Mouse (Mus musculus): ENCODE measurements around the gene Il23r.

Il23r gene

DNA sequence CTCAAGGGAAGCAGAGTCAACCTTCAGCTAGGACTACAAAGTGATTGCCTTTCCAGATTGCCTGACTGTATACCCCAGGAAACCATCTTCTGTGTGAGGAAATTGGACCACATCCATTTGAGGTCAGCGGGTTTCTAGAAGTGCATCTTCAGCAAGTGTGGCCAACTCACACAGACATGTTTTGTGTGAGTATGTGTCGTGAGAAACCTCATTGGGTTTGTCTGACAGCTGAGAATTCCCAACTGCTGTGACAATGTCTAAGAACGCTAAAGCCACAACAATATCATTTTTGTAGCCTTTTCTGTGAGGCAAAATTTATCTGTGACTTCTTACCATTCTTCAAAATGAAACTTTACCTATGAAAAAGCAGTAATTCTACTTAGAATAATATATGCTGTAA lies 59.8 kb downstream of the Il23r start:
- no peak for DNase-seq (ENCODE audit: low read depth, low spot score)

- DNase-seq (ENCODE audit: low read depth, low spot score) = no peak
These were observed 69.9 kb downstream of the Il23r start for GRCm38 (mm10) chr6:67421761-67422160.

- DNase-seq (ENCODE audit: low read depth, low spot score) = no peak
These were observed 75.1 kb downstream of the Il23r start for GRCm38 (mm10) chr6:67416557-67416956.

DNA sequence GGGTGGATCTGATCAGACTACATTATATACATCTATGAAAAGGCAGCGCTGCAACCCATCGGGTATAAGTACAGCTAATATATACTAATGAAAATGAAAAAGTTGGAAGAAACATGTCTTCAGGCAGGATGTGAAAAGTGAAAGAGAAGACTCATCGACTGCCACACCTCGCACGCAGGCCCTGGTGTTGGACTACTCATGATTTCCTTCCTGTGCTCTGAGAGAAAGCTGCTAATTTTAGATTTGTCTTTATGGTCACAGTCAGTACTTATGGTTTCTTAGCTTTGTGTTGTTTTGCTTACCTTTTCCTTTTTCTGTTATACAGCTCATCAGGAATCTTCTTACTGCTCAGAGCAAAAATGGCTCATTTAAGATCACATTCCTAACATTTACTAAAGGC lies 76.4 kb downstream of the Il23r start:
- DNase-seq (ENCODE audit: low read depth, low spot score) = no peak

GRCm38 (mm10) chr6:67413378-67413777 lies 78.3 kb downstream of the Il23r start:
- DNase-seq (ENCODE audit: low read depth, low spot score) = no peak

- DNase-seq (ENCODE audit: low read depth, low spot score) = no peak
These were observed 86.4 kb downstream of the Il23r start for GRCm38 (mm10) chr6:67405281-67405682.

DNA sequence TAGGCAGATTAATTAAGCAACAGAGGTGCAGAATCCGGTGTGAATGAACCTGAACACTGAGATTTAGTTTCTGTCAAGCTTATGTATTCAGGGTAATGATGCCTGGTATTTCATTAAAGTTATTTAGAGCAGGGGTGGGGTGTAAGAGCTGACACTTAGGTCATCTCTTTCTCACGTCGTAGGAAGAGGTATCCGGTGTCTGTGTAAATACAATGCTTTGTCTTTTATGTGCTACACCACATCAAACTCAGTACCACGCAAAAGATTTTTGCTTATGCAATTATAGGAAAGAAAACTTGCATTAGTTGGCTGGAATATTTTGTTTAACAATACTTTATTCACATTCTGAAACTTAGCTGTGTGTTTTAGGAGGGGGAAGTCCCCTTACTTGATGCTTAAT lies 92.1 kb downstream of the Il23r start:
- DNase-seq (ENCODE audit: low read depth, low spot score) = no peak

GRCm38 (mm10) chr6:67375982-67376391 lies 115.7 kb downstream of the Il23r start, which contains the start of gene Il12rb2:
Gene Il12rb2, minus strand, starts transcription at chr6:67376188.
- peak; percentile 13 for DNase-seq (ENCODE audit: low read depth, low spot score)

All from R1 (cell line).